Mouse (Mus musculus) ES-E14 (cell line): ENCODE results near the gene Serpina11. TPM values are rescaled to one million over a fixed set of nuclear protein-coding genes. Genes with fewer than 3 reads are reported as not detected.

Source experiments
- DNase-seq: peaks from one replicate; pipeline ENCODE4 v3.0.0-alpha.2; 2013; ENCODE audit warnings: low read depth, low spot score
- H3K27ac ChIP-seq: 2 replicates; pipeline ENCODE4 v1.5.1; 2012; ENCODE audit warnings: low read depth, mild to moderate bottlenecking, low read length, moderate library complexity, mixed read lengths; ENCODE audit not compliant: poor library complexity, insufficient read depth, severe bottlenecking
- H3K36me3 ChIP-seq: 2 replicates; pipeline ENCODE4 v1.6.1; 2012; ENCODE audit warnings: mild to moderate bottlenecking, low read length, moderate library complexity, mixed read lengths; ENCODE audit not compliant: control insufficient read depth, poor library complexity, insufficient read depth, severe bottlenecking
- H3K4me1 ChIP-seq, 2 experiments: fragments of 150-350 bp in 1 of 2; sonication (generic) in 1 of 2; 2 replicates each; pipeline ENCODE4 v1.6.1; 2012; ENCODE audit warnings: low read length in 2 of 2, mild to moderate bottlenecking in 1 of 2, mixed read lengths in 1 of 2; ENCODE audit not compliant: control insufficient read depth in 2 of 2, insufficient read depth in 2 of 2, poor library complexity in 1 of 2
- H3K4me3 ChIP-seq, 2 experiments: fragments of 150-350 bp in 1 of 2; sonication (generic) in 1 of 2; 2 replicates each; pipeline ENCODE4 v1.5.1; 2012; ENCODE audit warnings: low read length in 2 of 2, low read depth in 1 of 2, mild to moderate bottlenecking in 1 of 2, mixed read lengths in 1 of 2; ENCODE audit not compliant: insufficient read depth in 1 of 2, poor library complexity in 1 of 2, severe bottlenecking in 1 of 2
- H3K9ac ChIP-seq: 2 replicates; pipeline ENCODE4 v1.6.1; 2012; ENCODE audit warnings: low read depth, mild to moderate bottlenecking, low read length, mixed read lengths; ENCODE audit not compliant: poor library complexity, insufficient read depth, severe bottlenecking
- H3K9me3 ChIP-seq: fragments of 150-350 bp; sonication (generic); 2 replicates; pipeline ENCODE4 v1.6.1; 2012; ENCODE audit warnings: low read depth, mild to moderate bottlenecking, low read length; ENCODE audit not compliant: control insufficient read depth, insufficient read depth
- CHD2 ChIP-seq: IDR thresholded peaks from 2 replicates; pipeline ENCODE4 v1.6.1; 2014; ENCODE audit warnings: mild to moderate bottlenecking, low read depth, low read length, inconsistent platforms
- HCFC1 ChIP-seq: IDR thresholded peaks from 2 replicates; pipeline ENCODE4 v1.6.1; 2012; ENCODE audit warnings: low read length, inconsistent platforms, borderline replicate concordance; ENCODE audit not compliant: insufficient read depth
- MAFK ChIP-seq: IDR thresholded peaks from 2 replicates; pipeline ENCODE4 v1.6.1; 2014; ENCODE audit warnings: mild to moderate bottlenecking, low read depth, low read length, inconsistent platforms; ENCODE audit not compliant: insufficient read depth
- ZC3H11A ChIP-seq: IDR thresholded peaks from 2 replicates; pipeline ENCODE4 v1.6.1; 2012; ENCODE audit warnings: low read depth, mild to moderate bottlenecking, inconsistent platforms, low read length, borderline replicate concordance
- ZNF384 ChIP-seq: IDR thresholded peaks from 2 replicates; pipeline ENCODE4 v1.6.1; 2012; ENCODE audit warnings: low read depth, low read length, inconsistent platforms
- in situ Hi-C, 2 experiments: fragments of 600-800 bp; cut with MboI; formaldehyde crosslinking; loops; one replicate each; pipeline ENCODE4 v1.15.1; 2025; ENCODE audit warnings: low sequenced_read_pairs in 2 of 2, inconsistent platforms in 1 of 2; ENCODE audit not compliant: unreplicated experiment in 2 of 2
- total RNA-seq: library from RNA; depleted of rRNA; stranded (reverse); fragments of 300-350 nt; gene quantifications from 2 replicates; pipeline ENCODE4 v1.2.3, GENCODE M21; 2012

Serpina11 gene
- total RNA-seq, 1 experiment = not detected

DNA sequence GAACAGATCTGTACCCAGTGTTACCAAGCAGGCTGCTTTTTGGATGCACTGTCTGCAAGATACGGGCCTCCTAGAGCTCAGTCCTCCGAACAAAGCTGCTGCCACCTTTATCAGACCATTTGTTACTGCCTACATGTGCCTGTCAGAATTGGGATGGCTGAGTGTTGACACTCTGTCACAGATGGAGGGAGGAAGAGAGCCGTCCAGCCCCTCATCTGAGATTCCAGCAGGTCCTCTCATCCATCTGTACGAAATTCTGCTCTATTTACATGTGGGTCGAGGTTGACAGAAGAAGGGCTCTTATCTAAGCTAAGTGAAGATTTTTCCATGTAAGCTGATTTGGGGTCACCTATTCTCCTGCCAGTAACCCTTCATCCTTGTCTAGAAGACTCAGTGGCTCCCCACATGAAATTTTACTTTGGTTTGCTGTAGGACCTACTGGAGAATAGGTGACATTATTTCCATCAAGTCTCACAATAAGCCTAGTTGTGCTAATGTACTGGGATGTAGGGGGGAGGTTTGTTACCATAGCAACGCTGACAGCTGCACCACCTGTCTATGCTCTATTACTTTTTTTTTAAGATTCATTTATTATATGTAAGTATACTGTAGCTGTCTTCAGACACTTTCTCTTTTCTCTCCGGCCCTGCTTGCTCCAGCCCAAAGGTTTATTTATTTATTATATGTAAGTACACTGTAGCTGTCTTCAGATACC lies 8.0 kb downstream of the Serpina11 start:
- no peaks in the 10 kb centered on the region for H3K4me1 ChIP-seq
- H3K9me3 ChIP-seq = no peaks in the 10 kb centered on the region
- no peak overlapping the region for H3K9ac ChIP-seq
- no peak overlapping the region for H3K27ac ChIP-seq
- TF ChIP-seq CHD2 (no peak), ZC3H11A (no peak)
- in situ Hi-C loops = no loop called here
- H3K4me3 ChIP-seq = no peak overlapping the region
- no peaks in the 10 kb centered on the region for H3K36me3 ChIP-seq
- DNase-seq = no peak

DNA sequence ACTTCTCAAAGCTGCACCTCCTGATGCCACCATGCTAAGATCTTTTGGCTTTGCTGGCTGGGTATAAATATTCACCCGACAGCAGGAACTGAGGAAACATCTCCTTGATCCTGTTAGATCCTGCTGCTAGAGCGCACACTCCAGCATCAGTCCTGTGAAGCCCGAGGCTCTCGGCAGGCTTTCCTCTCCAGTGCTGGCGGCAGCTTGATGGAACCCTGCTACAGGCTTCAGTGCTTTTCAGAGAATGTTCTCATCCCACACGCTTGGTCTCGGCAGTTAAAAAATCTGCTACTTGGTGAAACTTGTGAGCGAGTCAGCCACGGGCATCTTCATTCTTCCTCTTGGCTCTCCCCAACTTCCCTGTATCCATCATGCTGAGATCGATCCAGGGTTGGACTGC lies 11.5 kb downstream of the Serpina11 start:
- H3K4me3 ChIP-seq = no peak overlapping the region
- no peak overlapping the region for H3K27ac ChIP-seq
- H3K4me1 ChIP-seq = no peaks in the 10 kb centered on the region
- in situ Hi-C loops = no loop called here
- no peak for TF ChIP-seq MAFK
- TF ChIP-seq ZNF384 = no peak
- TF ChIP-seq CHD2 = no peak
- no peak for TF ChIP-seq ZC3H11A
- H3K9me3 ChIP-seq = no peaks in the 10 kb centered on the region
- DNase-seq = no peak
- no peaks in the 10 kb centered on the region for H3K36me3 ChIP-seq
- no peak overlapping the region for H3K9ac ChIP-seq

DNA sequence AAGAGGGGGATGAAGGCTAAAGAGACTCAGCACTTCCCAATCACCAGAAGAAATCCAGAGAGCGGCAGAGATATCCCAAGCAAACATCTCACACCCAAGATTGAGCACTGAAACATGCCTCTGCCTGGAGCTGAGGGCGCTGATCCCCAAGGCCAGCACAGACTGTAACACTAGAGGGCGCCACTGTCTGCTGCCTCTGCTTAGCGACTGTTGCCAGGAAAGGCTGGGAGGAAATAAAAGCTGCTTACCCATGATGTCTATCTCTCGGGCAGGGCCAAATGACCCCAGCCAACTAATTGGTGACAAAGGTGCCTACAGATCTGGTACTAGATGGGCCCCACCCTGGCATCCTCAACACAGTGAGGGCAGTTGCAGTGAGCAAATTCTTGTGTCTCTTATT lies 11.9 kb downstream of the Serpina11 start:
- DNase-seq = no peak
- in situ Hi-C loops = no loop called here
- H3K4me3 ChIP-seq = no peak overlapping the region
- H3K9me3 ChIP-seq = no peaks in the 10 kb centered on the region
- no peaks in the 10 kb centered on the region for H3K36me3 ChIP-seq
- TF ChIP-seq HCFC1 = no peak
- TF ChIP-seq CHD2 = no peak
- TF ChIP-seq MAFK = no peak
- H3K27ac ChIP-seq = no peak overlapping the region
- H3K9ac ChIP-seq = no peak overlapping the region
- H3K4me1 ChIP-seq = no peaks in the 10 kb centered on the region

DNA sequence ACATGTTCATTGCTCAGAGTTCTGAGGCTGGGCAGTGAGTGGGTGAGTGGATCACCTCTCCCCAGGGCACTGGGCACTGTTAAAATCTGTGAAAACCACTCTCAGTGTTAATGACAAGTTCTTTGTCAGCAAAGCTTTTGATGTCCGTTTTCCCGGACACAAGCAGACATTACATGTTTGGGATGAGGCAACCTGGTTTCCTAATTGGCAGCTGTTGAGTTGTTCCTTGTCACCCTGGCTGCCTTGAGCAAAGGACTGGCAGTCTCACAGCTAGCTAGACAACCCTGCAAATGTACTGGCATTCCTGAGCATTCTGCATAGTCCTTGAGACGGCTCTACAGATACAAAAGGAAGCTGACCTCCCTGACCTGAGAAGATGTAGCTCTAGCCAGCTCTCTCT lies 12.7 kb downstream of the Serpina11 start:
- Histone ChIP-seq H3K36me3 (no peaks in the 10 kb centered on the region), H3K4me1 (no peaks in the 10 kb centered on the region), H3K27ac (no peak overlapping the region), H3K4me3 (no peak overlapping the region), H3K9me3 (no peaks in the 10 kb centered on the region), H3K9ac (no peak overlapping the region)
- TF ChIP-seq ZNF384 (no peak), HCFC1 (no peak), MAFK (no peak), CHD2 (no peak), ZC3H11A (no peak)
- in situ Hi-C loops = no loop called here
- DNase-seq = no peak

DNA sequence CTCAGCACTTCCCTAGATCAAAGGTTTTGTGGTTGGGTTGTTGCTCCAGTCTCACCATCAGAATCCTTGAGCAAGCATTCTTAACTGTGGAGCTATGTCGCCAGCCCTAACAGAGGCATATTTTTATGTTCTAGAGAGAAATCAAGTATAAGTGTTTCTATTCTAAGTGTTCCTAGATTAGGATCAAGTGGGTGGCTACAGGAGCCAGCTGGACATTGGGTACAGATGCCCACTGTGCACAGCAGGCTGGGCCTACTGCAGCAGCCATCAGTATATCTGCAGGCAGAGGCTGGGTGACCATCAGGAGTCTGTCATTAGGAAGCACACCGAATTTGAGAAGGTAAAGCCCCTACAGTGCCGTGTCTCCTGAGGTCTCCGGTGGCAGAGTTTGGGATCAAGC lies 18.7 kb downstream of the Serpina11 start:
- H3K27ac ChIP-seq = no peak overlapping the region
- no peaks in the 10 kb centered on the region for H3K4me1 ChIP-seq
- H3K9me3 ChIP-seq = peaks cover 5% of the 10 kb centered on the region
- TF ChIP-seq HCFC1 = no peak
- no peak for TF ChIP-seq CHD2
- TF ChIP-seq ZNF384 = no peak
- no peak for TF ChIP-seq ZC3H11A
- no peak for TF ChIP-seq MAFK
- in situ Hi-C loops = no loop called here
- no peaks in the 10 kb centered on the region for H3K36me3 ChIP-seq
- no peak for DNase-seq
- H3K4me3 ChIP-seq = no peak overlapping the region
- no peak overlapping the region for H3K9ac ChIP-seq
